Mouse (Mus musculus) CD4-positive naive resting alpha-beta T cell, adult 57 days (primary cell): ENCODE measurements around the gene Ide. TPM values are rescaled to one million over a fixed set of nuclear protein-coding genes. Genes with fewer than 3 reads are reported as not detected.

Source experiments
- total RNA-seq: library from RNA; stranded (reverse); gene quantifications from one replicate; pipeline ENCODE4 v1.2.4, GENCODE M21; 2023

Ide gene
- total RNA-seq, result 59.1 TPM

DNA sequence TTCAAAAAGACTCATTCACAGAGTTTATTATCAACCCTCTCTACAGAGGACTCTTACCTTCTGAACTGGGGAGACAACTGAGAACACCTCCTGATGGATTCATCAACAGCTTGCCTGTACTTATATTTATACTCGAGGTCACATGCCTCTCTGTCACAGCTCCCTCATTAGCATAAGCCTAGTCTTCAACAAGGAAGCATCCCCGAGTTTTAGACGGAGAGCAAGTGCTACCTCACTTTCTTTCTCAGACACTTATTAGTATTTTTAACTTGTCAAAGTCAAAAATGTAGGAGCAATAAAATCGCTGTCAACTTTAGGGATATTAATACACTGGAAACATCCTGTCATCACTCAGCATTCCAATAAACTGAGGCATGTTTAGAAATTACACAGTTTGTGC lies at the start of gene Ide:
Gene Ide (minus strand): TSS at position 101 of the 400 bp plus-strand sequence.

DNA sequence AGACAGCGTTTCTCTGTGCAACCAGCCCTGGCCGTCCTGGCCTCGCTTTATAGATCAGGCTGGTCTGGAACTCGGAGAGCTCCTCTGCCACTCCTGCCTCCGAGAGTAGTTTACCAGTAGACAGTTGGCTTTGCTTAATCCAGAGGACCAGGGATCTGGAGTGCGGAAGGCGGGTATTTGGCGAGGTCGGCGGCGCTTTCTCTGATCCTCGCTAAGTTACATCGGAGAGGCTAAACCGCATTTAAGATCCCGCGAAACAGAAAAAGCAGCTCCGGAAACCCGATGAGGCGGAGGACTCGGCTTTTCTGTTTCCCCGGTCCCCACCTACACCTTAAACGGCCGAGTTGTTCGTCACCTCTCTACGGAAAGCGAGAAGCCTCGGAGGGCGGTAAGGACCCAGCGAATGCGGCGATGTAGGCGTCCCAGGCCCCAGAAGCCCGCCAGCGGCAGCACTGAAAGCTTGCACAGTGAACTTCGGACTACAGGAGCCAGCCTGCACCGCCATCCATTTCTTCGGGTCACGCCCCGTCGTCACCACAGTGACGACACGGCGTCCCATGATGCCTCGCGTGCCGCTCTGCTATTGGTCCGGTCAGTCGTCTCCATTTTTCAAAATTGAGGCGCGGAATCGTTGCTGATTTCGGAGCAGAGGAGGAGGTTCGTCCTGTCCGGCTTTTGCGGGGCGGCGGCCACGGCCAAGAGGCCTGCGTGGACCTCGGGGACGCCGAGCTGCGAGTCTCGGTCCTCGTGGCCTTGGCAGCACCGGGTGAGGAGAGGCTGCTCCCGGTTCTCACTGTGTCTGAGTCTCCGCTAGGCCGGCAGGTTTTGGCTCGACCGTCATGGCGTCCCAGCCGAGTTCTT lies 38.3 kb upstream of the Ide start, which contains the start of gene Kif11:
Gene Kif11 (plus strand): TSS at position 649 of the 861 bp plus-strand sequence.

Other genes starting within 250 kb of the Ide start
- gene March5, start 130.3 kb downstream of the Ide start, total RNA-seq, result 54.5 TPM
- 0.71 TPM for gene Cpeb3, start 129.3 kb downstream of the Ide start, total RNA-seq
- 1.2 TPM for gene Kif11, start 38.6 kb upstream of the Ide start, total RNA-seq
- gene Hhex, start 97.0 kb upstream of the Ide start, total RNA-seq, result 4.1 TPM
- gene Exoc6, start 212.6 kb upstream of the Ide start, total RNA-seq, result 26.8 TPM